Mouse (Mus musculus) embryonic facial prominence, embryonic 15.5 days (tissue): Measurements from ENCODE around the gene Gm13420. TPM values are rescaled to one million over a fixed set of nuclear protein-coding genes. Genes with fewer than 3 reads are reported as not detected.
"Not testable (repeated sequence)": the region's sequence is repeated elsewhere in the genome, so short reads cannot be mapped to it uniquely, and the experiment has no call there.

Experiments
- ATAC-seq: fragments of 200-750 bp; cut with Nextera tagmentation; 2 replicates; pipeline ENCODE4 v1.8.0; 2017; ENCODE audit warnings: low read depth, moderate TSS enrichment; ENCODE audit not compliant: insufficient number of reproducible peaks, low FRiP score, low TSS enrichment
- H3K27ac ChIP-seq: fragments of 300-500 bp; sonication (generic); replicated peaks from 2 replicates; pipeline ENCODE4 v1.5.1; 2015; ENCODE audit warnings: mild to moderate bottlenecking, inconsistent platforms
- H3K27me3 ChIP-seq: fragments of 300-500 bp; sonication (generic); 2 replicates; pipeline ENCODE4 v1.6.1; 2015; ENCODE audit warnings: inconsistent platforms
- H3K36me3 ChIP-seq: fragments of 300-500 bp; sonication (generic); 2 replicates; pipeline ENCODE4 v1.6.1; 2015; ENCODE audit warnings: mild to moderate bottlenecking, inconsistent platforms
- H3K4me1 ChIP-seq: fragments of 300-500 bp; sonication (generic); 2 replicates; pipeline ENCODE4 v1.6.1; 2015; ENCODE audit warnings: inconsistent platforms
- H3K4me2 ChIP-seq: fragments of 300-500 bp; sonication (generic); replicated peaks from 2 replicates; pipeline ENCODE4 v1.6.1; 2015; ENCODE audit warnings: mild to moderate bottlenecking, inconsistent platforms
- H3K4me3 ChIP-seq: fragments of 300-500 bp; sonication (generic); replicated peaks from 2 replicates; pipeline ENCODE4 v1.5.1; 2015; ENCODE audit warnings: mild to moderate bottlenecking, inconsistent platforms
- H3K9ac ChIP-seq: fragments of 300-500 bp; sonication (generic); 2 replicates; pipeline ENCODE4 v1.6.1; 2015; ENCODE audit warnings: inconsistent platforms
- H3K9me3 ChIP-seq: fragments of 300-500 bp; sonication (generic); replicated peaks from 2 replicates; pipeline ENCODE4 v1.6.1; 2016; ENCODE audit warnings: inconsistent platforms
- WGBS: fragments of 180-500 bp; shearing (Covaris S2); methylation state at CpG from one replicate; pipeline ENCODE4 v1.1.7; 2015; 5-methylcytosine and 5-hydroxymethylcytosine counted together
- polyA plus RNA-seq: library from polyadenylated mRNA; unstranded; fragments of >200 nt; fragmentation: Nextera tagmentation; extraction: Ambion mirVana; gene quantifications from 2 replicates; pipeline ENCODE4 v1.2.1, GENCODE M21; 2015

The Gm13420 gene
- not detected in 2 replicates for polyA plus RNA-seq

- Histone ChIP-seq H3K4me3 (no peak within 1 kb of the TSS), H3K4me2 (peak within 1 kb of the TSS; percentile 26), H3K9ac (no peak within 1 kb of the TSS), H3K27ac (no peak within 1 kb of the TSS), H3K4me1 (peaks cover 17% of the 10 kb centered on the region), H3K36me3 (no peaks in the 10 kb centered on the region), H3K9me3 (no peaks in the 10 kb centered on the region), H3K27me3 (peaks cover 61% of the 10 kb centered on the region)
- ATAC-seq, result no peak
- WGBS, result 7% methylated on average over 28 of the region's 28 CpGs
Measured at GRCm38 (mm10) chr2:29751497-29751896, at the start of gene Gm13420. Gm13420 (minus strand) TSS chr2:29751685.

- Histone ChIP-seq H3K4me2 (no peak overlapping the region), H3K27me3 (no peaks in the 10 kb centered on the region), H3K4me3 (no peak overlapping the region), H3K36me3 (peaks cover 51% of the 10 kb centered on the region), H3K9me3 (no peaks in the 10 kb centered on the region), H3K4me1 (0 out of 2 replicates have a peak, but pooled peaks cover 11% of the 10 kb centered on the region), H3K27ac (no peak overlapping the region), H3K9ac (no peak overlapping the region)
- 96% methylated on average over 2 of the region's 2 CpGs for WGBS
- no peak for ATAC-seq
Measured at GRCm38 (mm10) chr2:29792772-29793487, 41.4 kb upstream of the Gm13420 start.

GRCm38 (mm10) chr2:29787937-29788681, 36.6 kb upstream of the Gm13420 start, which contains the start of gene Trub2:
Trub2 (minus strand) TSS chr2:29788502.
- Histone ChIP-seq H3K9ac (peak within 1 kb of the TSS; percentile 57), H3K4me1 (peaks cover 19% of the 10 kb centered on the region), H3K9me3 (no peaks in the 10 kb centered on the region), H3K36me3 (peaks cover 55% of the 10 kb centered on the region), H3K27ac (peak within 1 kb of the TSS; percentile 89), H3K27me3 (no peaks in the 10 kb centered on the region), H3K4me2 (peak within 1 kb of the TSS; percentile 73), H3K4me3 (peak within 1 kb of the TSS; percentile 70)
- WGBS, result 1% methylated on average over 45 of the region's 45 CpGs
- ATAC-seq, result peak; percentile 86

- H3K4me1 ChIP-seq, result peaks cover 19% of the 10 kb centered on the region
- H3K4me2 ChIP-seq, result peak within 1 kb of the TSS; percentile 73
- peaks cover 58% of the 10 kb centered on the region for H3K36me3 ChIP-seq
- H3K9me3 ChIP-seq, result no peaks in the 10 kb centered on the region
- 2% methylated on average over 31 of the region's 31 CpGs for WGBS
- peak within 1 kb of the TSS; percentile 70 for H3K4me3 ChIP-seq
- H3K27ac ChIP-seq, result peak within 1 kb of the TSS; percentile 89
- ATAC-seq, result peak; percentile 85
- H3K9ac ChIP-seq, result peak within 1 kb of the TSS; percentile 57
- no peaks in the 10 kb centered on the region for H3K27me3 ChIP-seq
Measured at GRCm38 (mm10) chr2:29787104-29787917, 35.8 kb upstream of the Gm13420 start, which contains the start of gene Coq4. Coq4 (plus strand) TSS chr2:29787493.

GRCm38 (mm10) chr2:29784290-29784689, 32.8 kb upstream of the Gm13420 start:
- ATAC-seq, result no peak
- Histone ChIP-seq H3K27ac (no peak overlapping the region), H3K4me1 (peaks cover 18% of the 10 kb centered on the region), H3K9ac (no peak overlapping the region), H3K27me3 (no peaks in the 10 kb centered on the region), H3K4me3 (no peak overlapping the region), H3K36me3 (peaks cover 64% of the 10 kb centered on the region), H3K9me3 (0 out of 2 replicates have a peak, but pooled peaks cover 7% of the 10 kb centered on the region), H3K4me2 (no peak overlapping the region)
- 72% methylated on average over 4 of the region's 4 CpGs for whole genome bisulfite sequencing

- ATAC-seq, H3K4me1 ChIP-seq, H3K9ac ChIP-seq, H3K4me2 ChIP-seq, H3K9me3 ChIP-seq, H3K27me3 ChIP-seq, H3K4me3 ChIP-seq, H3K27ac ChIP-seq: not testable (repeated sequence)
- H3K36me3 ChIP-seq, result peaks cover 93% of the 10 kb centered on the region
- WGBS, result 91% methylated on average over 2 of the region's 2 CpGs
Measured at GRCm38 (mm10) chr2:29781256-29781655, 29.8 kb upstream of the Gm13420 start.

- 92% methylated on average over 4 of the region's 4 CpGs for WGBS
- H3K36me3 ChIP-seq, result peaks cover 29% of the 10 kb centered on the region
Measured at GRCm38 (mm10) chr2:29773323-29773722, 21.8 kb upstream of the Gm13420 start.

GRCm38 (mm10) chr2:29771611-29772461, 20.4 kb upstream of the Gm13420 start:
- H3K36me3 ChIP-seq, result peaks cover 14% of the 10 kb centered on the region
- H3K4me1 ChIP-seq, result no peaks in the 10 kb centered on the region
- 78% methylated on average over 8 of the region's 8 CpGs for WGBS
- no peak overlapping the region for H3K4me2 ChIP-seq
- H3K27ac ChIP-seq, result no peak overlapping the region
- H3K27me3 ChIP-seq, result no peaks in the 10 kb centered on the region
- ATAC-seq, result no peak
- H3K9ac ChIP-seq, result no peak overlapping the region
- H3K4me3 ChIP-seq, result no peak overlapping the region
- H3K9me3 ChIP-seq, result no peaks in the 10 kb centered on the region

More at GRCm38 (mm10) chr2:29773323-29773722, 21.8 kb upstream of the Gm13420 start:
- no peak overlapping the region for H3K4me2 ChIP-seq
- H3K9me3 ChIP-seq, result no peaks in the 10 kb centered on the region
- H3K27me3 ChIP-seq, result no peaks in the 10 kb centered on the region
- ATAC-seq, result no peak
- no peak overlapping the region for H3K9ac ChIP-seq
- H3K4me3 ChIP-seq, result no peak overlapping the region
- H3K27ac ChIP-seq, result no peak overlapping the region
- no peaks in the 10 kb centered on the region for H3K4me1 ChIP-seq

- no peak overlapping the region for H3K9ac ChIP-seq
- no peaks in the 10 kb centered on the region for H3K4me1 ChIP-seq
- no peak overlapping the region for H3K4me3 ChIP-seq
- 0 out of 2 replicates have a peak, but pooled peaks cover 5% of the 10 kb centered on the region for H3K36me3 ChIP-seq
- no peak overlapping the region for H3K27ac ChIP-seq
- H3K27me3 ChIP-seq, result no peaks in the 10 kb centered on the region
- H3K9me3 ChIP-seq, result no peaks in the 10 kb centered on the region
- H3K4me2 ChIP-seq, result no peak overlapping the region
- ATAC-seq, result no peak
Measured at GRCm38 (mm10) chr2:29770162-29770561, 18.7 kb upstream of the Gm13420 start.

GRCm38 (mm10) chr2:29768901-29769300, 17.4 kb upstream of the Gm13420 start:
- H3K27ac ChIP-seq, result no peak overlapping the region
- ATAC-seq, result no peak
- 0 out of 2 replicates have a peak, but pooled peaks cover 5% of the 10 kb centered on the region for H3K36me3 ChIP-seq
- no peak overlapping the region for H3K4me2 ChIP-seq
- H3K9me3 ChIP-seq, result no peaks in the 10 kb centered on the region
- 59% methylated on average over 9 of the region's 9 CpGs for WGBS
- H3K9ac ChIP-seq, result no peak overlapping the region
- no peak overlapping the region for H3K4me3 ChIP-seq
- H3K4me1 ChIP-seq, result no peaks in the 10 kb centered on the region
- H3K27me3 ChIP-seq, result no peaks in the 10 kb centered on the region
